Mouse (Mus musculus) intestine, embryonic 14.5 days (tissue): ENCODE measurements at regions not wholly inside any gene's neighbourhood (a gene's known extent, or its start where the extent isn't known, plus 50 kb on each side); places are given as distances from the start of the nearest gene placed in this dataset.

Experiments
- ATAC-seq: fragments of 200-750 bp; cut with Nextera tagmentation; replicated peaks from 2 replicates; pipeline ENCODE4 v1.8.0; 2017; ENCODE audit warnings: low read depth, moderate number of reproducible peaks, moderate TSS enrichment, moderate library complexity; ENCODE audit not compliant: low FRiP score, low TSS enrichment
- DNase-seq: peaks from one replicate; pipeline ENCODE4 v3.0.0-alpha.2; 2018; ENCODE audit warnings: low spot score
- H3K27ac ChIP-seq: fragments of 300-500 bp; sonication (generic); 2 replicates; pipeline ENCODE4 v1.5.1; 2014; ENCODE audit warnings: low read depth, mild to moderate bottlenecking, control low read depth
- H3K27me3 ChIP-seq: fragments of 300-500 bp; sonication (generic); replicated peaks from 2 replicates; pipeline ENCODE4 v1.6.1; 2014; ENCODE audit warnings: low read length, control low read depth; ENCODE audit not compliant: control insufficient read depth, insufficient read depth
- H3K36me3 ChIP-seq: fragments of 300-500 bp; sonication (generic); 2 replicates; pipeline ENCODE4 v1.6.1; 2014; ENCODE audit warnings: low read length, control low read depth; ENCODE audit not compliant: control insufficient read depth, insufficient read depth
- H3K4me1 ChIP-seq: fragments of 300-500 bp; sonication (generic); replicated peaks from 2 replicates; pipeline ENCODE4 v1.6.1; 2014; ENCODE audit warnings: low read length, control low read depth, mixed read lengths; ENCODE audit not compliant: control insufficient read depth, insufficient read depth
- H3K4me2 ChIP-seq: fragments of 300-500 bp; sonication (generic); 2 replicates; pipeline ENCODE4 v1.6.1; 2014; ENCODE audit warnings: low read length
- H3K4me3 ChIP-seq: fragments of 300-500 bp; sonication (generic); 2 replicates; pipeline ENCODE4 v1.5.1; 2014; ENCODE audit warnings: low read depth, low read length, control low read depth, mixed read lengths
- H3K9ac ChIP-seq: fragments of 300-500 bp; sonication (generic); 2 replicates; pipeline ENCODE4 v1.6.1; 2014; ENCODE audit warnings: mild to moderate bottlenecking, low read length
- H3K9me3 ChIP-seq: fragments of 300-500 bp; sonication (generic); 2 replicates; pipeline ENCODE4 v1.6.1; 2016; ENCODE audit warnings: low read length, control low read depth; ENCODE audit not compliant: control insufficient read depth
- WGBS: fragments of 180-500 bp; shearing (Covaris S2); extraction: QIAGEN DNeasy Blood & Tissue Kit; methylation state at CpG from one replicate; pipeline ENCODE4 v1.1.7; 2014; 5-methylcytosine and 5-hydroxymethylcytosine counted together

- Histone ChIP-seq H3K9me3 (no peaks in the 10 kb centered on the region), H3K27me3 (no peaks in the 10 kb centered on the region), H3K4me2 (no peak overlapping the region), H3K27ac (no peak overlapping the region), H3K36me3 (no peaks in the 10 kb centered on the region), H3K9ac (no peak overlapping the region), H3K4me3 (no peak overlapping the region), H3K4me1 (no peaks in the 10 kb centered on the region)
- ATAC-seq = no peak
- 68% methylated on average over 22 of the region's 22 CpGs for WGBS
- DNase-seq = no peak
These were observed 93.5 kb upstream of the Tut7 start for GRCm38 (mm10) chr13:59916166-59917044.

- H3K9ac ChIP-seq = no peak overlapping the region
- no peaks in the 10 kb centered on the region for H3K27me3 ChIP-seq
- H3K4me2 ChIP-seq = no peak overlapping the region
- no peaks in the 10 kb centered on the region for H3K9me3 ChIP-seq
- ATAC-seq = no peak
- no peak overlapping the region for H3K4me3 ChIP-seq
- no peak overlapping the region for H3K27ac ChIP-seq
- WGBS = 85% methylated on average over 7 of the region's 7 CpGs
- no peaks in the 10 kb centered on the region for H3K36me3 ChIP-seq
- no peak for DNase-seq
- H3K4me1 ChIP-seq = no peaks in the 10 kb centered on the region
These were observed 92.8 kb upstream of the Tut7 start for GRCm38 (mm10) chr13:59915734-59916133.

GRCm38 (mm10) chr13:59910179-59911071 lies 87.5 kb upstream of the Tut7 start:
- no peak overlapping the region for H3K4me3 ChIP-seq
- H3K27me3 ChIP-seq = no peaks in the 10 kb centered on the region
- no peaks in the 10 kb centered on the region for H3K4me1 ChIP-seq
- no peak for ATAC-seq
- no peak for DNase-seq
- no peak overlapping the region for H3K4me2 ChIP-seq
- H3K9ac ChIP-seq = no peak overlapping the region
- H3K36me3 ChIP-seq = no peaks in the 10 kb centered on the region
- no peak overlapping the region for H3K27ac ChIP-seq
- 45% methylated on average over 8 of the region's 8 CpGs for WGBS
- no peaks in the 10 kb centered on the region for H3K9me3 ChIP-seq

GRCm38 (mm10) chr13:59909400-59909799 lies 86.5 kb upstream of the Tut7 start:
- H3K9ac ChIP-seq = no peak overlapping the region
- no peak overlapping the region for H3K4me2 ChIP-seq
- WGBS = 77% methylated on average over 4 of the region's 4 CpGs
- H3K4me3 ChIP-seq = no peak overlapping the region
- H3K36me3 ChIP-seq = no peaks in the 10 kb centered on the region
- H3K9me3 ChIP-seq = no peaks in the 10 kb centered on the region
- ATAC-seq (no peak), DNase-seq (no peak)
- H3K27me3 ChIP-seq = no peaks in the 10 kb centered on the region
- H3K27ac ChIP-seq = no peak overlapping the region
- no peaks in the 10 kb centered on the region for H3K4me1 ChIP-seq

GRCm38 (mm10) chr13:59908786-59909185 lies 85.8 kb upstream of the Tut7 start:
- ATAC-seq (no peak), DNase-seq (no peak)
- Histone ChIP-seq H3K27me3 (no peaks in the 10 kb centered on the region), H3K9me3 (no peaks in the 10 kb centered on the region), H3K27ac (no peak overlapping the region), H3K4me2 (no peak overlapping the region), H3K4me1 (no peaks in the 10 kb centered on the region), H3K9ac (no peak overlapping the region), H3K4me3 (no peak overlapping the region), H3K36me3 (no peaks in the 10 kb centered on the region)
- 68% methylated on average over 4 of the region's 4 CpGs for WGBS

GRCm38 (mm10) chr13:59905488-59905887 lies 82.5 kb upstream of the Tut7 start:
- no peaks in the 10 kb centered on the region for H3K9me3 ChIP-seq
- ATAC-seq (no peak), DNase-seq (no peak)
- no peak overlapping the region for H3K4me2 ChIP-seq
- no peak overlapping the region for H3K27ac ChIP-seq
- no peak overlapping the region for H3K9ac ChIP-seq
- no peaks in the 10 kb centered on the region for H3K36me3 ChIP-seq
- 85% methylated on average over 3 of the region's 3 CpGs for WGBS
- H3K4me3 ChIP-seq = no peak overlapping the region
- no peaks in the 10 kb centered on the region for H3K27me3 ChIP-seq
- no peaks in the 10 kb centered on the region for H3K4me1 ChIP-seq

GRCm38 (mm10) chr13:59904415-59904814 lies 81.5 kb upstream of the Tut7 start:
- Histone ChIP-seq H3K27me3 (no peaks in the 10 kb centered on the region), H3K27ac (no peak overlapping the region), H3K4me2 (no peak overlapping the region), H3K9ac (no peak overlapping the region), H3K4me3 (no peak overlapping the region), H3K9me3 (no peaks in the 10 kb centered on the region), H3K36me3 (no peaks in the 10 kb centered on the region), H3K4me1 (no peaks in the 10 kb centered on the region)
- 83% methylated on average over 1 of the region's 1 CpGs for whole genome bisulfite sequencing
- ATAC-seq (no peak), DNase-seq (no peak)

GRCm38 (mm10) chr13:59899521-59899920 lies 76.6 kb upstream of the Tut7 start:
- no peaks in the 10 kb centered on the region for H3K9me3 ChIP-seq
- H3K4me3 ChIP-seq = no peak overlapping the region
- H3K9ac ChIP-seq = no peak overlapping the region
- H3K4me1 ChIP-seq = no peaks in the 10 kb centered on the region
- H3K27ac ChIP-seq = no peak overlapping the region
- ATAC-seq (no peak), DNase-seq (no peak)
- no peaks in the 10 kb centered on the region for H3K27me3 ChIP-seq
- 59% methylated on average over 7 of the region's 7 CpGs for WGBS
- H3K36me3 ChIP-seq = no peaks in the 10 kb centered on the region
- no peak overlapping the region for H3K4me2 ChIP-seq
